Mouse (Mus musculus) ES-Bruce4 (cell line): ENCODE results near the gene Syt5. TPM values are rescaled to one million over a fixed set of nuclear protein-coding genes. Genes with fewer than 3 reads are reported as not detected.
"Not testable (repeated sequence)": the region's sequence is repeated elsewhere in the genome, so short reads cannot be mapped to it uniquely, and the experiment has no call there.

ENCODE experiments used
- H3K27ac ChIP-seq: 2 replicates; pipeline ENCODE4 v1.5.1; 2012; ENCODE audit warnings: low read length, inconsistent platforms; ENCODE audit not compliant: insufficient read depth
- H3K27me3 ChIP-seq: 2 replicates; pipeline ENCODE4 v1.6.1; 2012; ENCODE audit warnings: mild to moderate bottlenecking, low read length, inconsistent platforms; ENCODE audit not compliant: control insufficient read depth, poor library complexity, insufficient read depth, severe bottlenecking
- H3K36me3 ChIP-seq: 2 replicates; pipeline ENCODE4 v1.6.1; 2012; ENCODE audit warnings: inconsistent platforms, mild to moderate bottlenecking, low read length, moderate library complexity; ENCODE audit not compliant: control insufficient read depth, poor library complexity, insufficient read depth, severe bottlenecking
- H3K4me1 ChIP-seq: one replicate; pipeline ENCODE4 v1.8.1; 2011; ENCODE audit warnings: low read length; ENCODE audit not compliant: control insufficient read depth, insufficient read depth
- H3K4me3 ChIP-seq: 2 replicates; pipeline ENCODE4 v1.5.1; 2011; ENCODE audit warnings: low read depth, mild to moderate bottlenecking, low read length
- H3K9ac ChIP-seq: 2 replicates; pipeline ENCODE4 v1.6.1; 2012; ENCODE audit warnings: low read depth, mild to moderate bottlenecking, inconsistent platforms; ENCODE audit not compliant: poor library complexity, severe bottlenecking
- H3K9me3 ChIP-seq: replicated peaks from 2 replicates; pipeline ENCODE4 v1.6.1; 2012; ENCODE audit warnings: mild to moderate bottlenecking, low read length, inconsistent platforms; ENCODE audit not compliant: control insufficient read depth, poor library complexity, insufficient read depth, severe bottlenecking
- CTCF ChIP-seq: IDR thresholded peaks from one replicate; pipeline ENCODE4 v1.8.1; 2011; ENCODE audit warnings: low read depth, low read length
- EP300 ChIP-seq: IDR thresholded peaks from 2 replicates; pipeline ENCODE4 v1.6.1; 2011; ENCODE audit warnings: low read depth, low read length; ENCODE audit not compliant: insufficient read depth
- POLR2A ChIP-seq: IDR thresholded peaks from one replicate; pipeline ENCODE4 v1.8.1; 2011; ENCODE audit warnings: low read length; ENCODE audit not compliant: insufficient read depth
- polyA plus RNA-seq: library from polyadenylated mRNA; stranded (reverse); fragments of >200 nt; gene quantifications from 2 replicates; pipeline ENCODE4 v1.2.4, GENCODE M21; 2011; ENCODE audit warnings: low read depth; ENCODE audit not compliant: missing spikeins, insufficient read depth, insufficient read length

Gene Syt5
- polyA plus RNA-seq, 1 experiment, result 4.9 TPM

GRCm38 (mm10) chr7:4526341-4527301 is 20.7 kb downstream of the Syt5 start:
- peak overlapping the region; percentile 71 for H3K27ac ChIP-seq
- TF ChIP-seq EP300 (0 out of 2 replicates have a peak, but pooled peaks have one; percentile 31), POLR2A (peak; percentile 6), CTCF (peak; percentile 67)
- H3K4me3 ChIP-seq, result peak overlapping the region; percentile 65
- no peaks in the 10 kb centered on the region for H3K36me3 ChIP-seq
- peaks cover 3% of the 10 kb centered on the region for H3K4me1 ChIP-seq
- H3K9me3 ChIP-seq, result no peaks in the 10 kb centered on the region
- H3K27me3 ChIP-seq, result no peaks in the 10 kb centered on the region
- peak overlapping the region; percentile 61 for H3K9ac ChIP-seq

DNA sequence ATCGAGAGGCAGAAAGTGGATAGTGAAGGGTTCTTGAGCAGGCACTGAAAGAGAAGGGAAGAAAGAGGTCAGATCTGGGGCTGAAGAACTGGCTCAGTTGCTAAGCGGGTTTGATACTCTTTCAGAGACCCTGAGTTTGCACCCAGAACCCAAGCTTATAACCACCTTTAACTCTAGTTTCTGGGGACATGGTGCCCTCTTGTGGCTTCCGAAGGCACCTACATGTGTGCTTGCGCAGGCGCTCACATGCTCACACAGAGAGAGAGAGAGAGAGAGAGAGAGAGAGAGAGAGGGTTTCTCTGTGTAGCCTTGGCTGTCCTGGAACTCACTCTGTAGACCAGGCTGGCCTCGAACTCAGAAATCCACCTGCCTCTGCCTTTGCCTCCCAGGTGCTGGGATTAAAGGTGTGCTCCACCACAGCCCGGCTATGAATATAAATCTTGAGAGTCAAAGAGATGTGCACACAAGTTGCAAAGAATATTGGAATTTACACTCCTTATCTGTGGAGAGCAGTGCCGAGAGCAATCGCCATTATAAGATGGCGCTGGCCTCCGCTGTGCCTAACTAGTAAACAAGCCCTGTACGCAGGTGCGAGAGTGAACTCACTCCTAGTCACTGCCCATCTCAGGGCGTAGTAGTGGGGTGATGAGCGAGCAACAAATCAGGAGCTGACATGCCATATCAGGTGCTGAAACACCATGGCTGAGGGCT is 23.0 kb downstream of the Syt5 start, which contains the start of gene Tnni3:
Gene Tnni3 (minus strand): TSS at position 18 of the 711 bp plus-strand sequence.
- H3K4me1 ChIP-seq, H3K9me3 ChIP-seq, H3K4me3 ChIP-seq, H3K27ac ChIP-seq, H3K36me3 ChIP-seq, H3K9ac ChIP-seq, H3K27me3 ChIP-seq: not testable (repeated sequence)
- peak; percentile 62 for TF ChIP-seq CTCF

GRCm38 (mm10) chr7:4523205-4524130 is 23.9 kb downstream of the Syt5 start:
- H3K36me3 ChIP-seq, result no peaks in the 10 kb centered on the region
- H3K9ac ChIP-seq, result no peak overlapping the region
- H3K27ac ChIP-seq, result no peak overlapping the region
- no peaks in the 10 kb centered on the region for H3K27me3 ChIP-seq
- TF ChIP-seq CTCF, result no peak
- TF ChIP-seq EP300, result no peak
- TF ChIP-seq POLR2A, result no peak
- peaks cover 3% of the 10 kb centered on the region for H3K4me1 ChIP-seq
- H3K9me3 ChIP-seq, result no peaks in the 10 kb centered on the region
- no peak overlapping the region for H3K4me3 ChIP-seq

GRCm38 (mm10) chr7:4522292-4522691 is 25.0 kb downstream of the Syt5 start:
- H3K4me3 ChIP-seq, result no peak overlapping the region
- no peak for TF ChIP-seq POLR2A
- TF ChIP-seq EP300, result no peak
- no peak for TF ChIP-seq CTCF
- no peaks in the 10 kb centered on the region for H3K27me3 ChIP-seq
- no peak overlapping the region for H3K9ac ChIP-seq
- no peaks in the 10 kb centered on the region for H3K36me3 ChIP-seq
- peaks cover 3% of the 10 kb centered on the region for H3K4me1 ChIP-seq
- H3K27ac ChIP-seq, result no peak overlapping the region
- H3K9me3 ChIP-seq, result no peaks in the 10 kb centered on the region

- Histone ChIP-seq H3K36me3 (no peaks in the 10 kb centered on the region), H3K9ac (no peak overlapping the region), H3K4me1 (peaks cover 3% of the 10 kb centered on the region), H3K4me3 (no peak overlapping the region), H3K27ac (no peak overlapping the region), H3K27me3 (no peaks in the 10 kb centered on the region), H3K9me3 (no peaks in the 10 kb centered on the region)
- TF ChIP-seq CTCF, result no peak
- no peak for TF ChIP-seq EP300
- no peak for TF ChIP-seq POLR2A
Measured at GRCm38 (mm10) chr7:4521231-4522003, 25.9 kb downstream of the Syt5 start.
